Mouse (Mus musculus) liver, embryonic 13.5 days (tissue): ENCODE data around the gene Eif3a. TPM values are rescaled to one million over a fixed set of nuclear protein-coding genes. Genes with fewer than 3 reads are reported as not detected.

Experiments
- ATAC-seq: fragments of 200-750 bp; cut with Nextera tagmentation; 2 replicates; pipeline ENCODE4 v1.8.0; 2017; ENCODE audit warnings: low read depth, mild to moderate bottlenecking, moderate number of reproducible peaks, moderate library complexity
- DNase-seq: peaks from one replicate; pipeline ENCODE4 v3.0.0; 2022
- H3K27ac ChIP-seq: fragments of 300-500 bp; sonication (generic); 2 replicates; pipeline ENCODE4 v1.5.1; 2015; ENCODE audit warnings: moderate library complexity, mild to moderate bottlenecking, inconsistent platforms
- H3K27me3 ChIP-seq: fragments of 300-500 bp; sonication (generic); 2 replicates; pipeline ENCODE4 v1.6.1; 2015; ENCODE audit warnings: mild to moderate bottlenecking, inconsistent platforms
- H3K36me3 ChIP-seq: fragments of 300-500 bp; sonication (generic); 2 replicates; pipeline ENCODE4 v1.6.1; 2015; ENCODE audit warnings: mild to moderate bottlenecking, inconsistent platforms
- H3K4me1 ChIP-seq: fragments of 300-500 bp; sonication (generic); replicated peaks from 2 replicates; pipeline ENCODE4 v1.6.1; 2015; ENCODE audit warnings: inconsistent platforms
- H3K4me2 ChIP-seq: fragments of 300-500 bp; sonication (generic); 2 replicates; pipeline ENCODE4 v1.6.1; 2015; ENCODE audit warnings: inconsistent platforms, mild to moderate bottlenecking, moderate library complexity
- H3K4me3 ChIP-seq: fragments of 300-500 bp; sonication (generic); replicated peaks from 2 replicates; pipeline ENCODE4 v1.5.1; 2015; ENCODE audit warnings: mild to moderate bottlenecking, inconsistent platforms
- H3K9ac ChIP-seq: fragments of 300-500 bp; sonication (generic); 2 replicates; pipeline ENCODE4 v1.6.1; 2015; ENCODE audit warnings: mild to moderate bottlenecking, inconsistent platforms
- H3K9me3 ChIP-seq: fragments of 300-500 bp; sonication (generic); replicated peaks from 2 replicates; pipeline ENCODE4 v1.6.1; 2016; ENCODE audit warnings: inconsistent platforms
- WGBS: fragments of 180-500 bp; shearing (Covaris S2); methylation state at CpG from one replicate; pipeline ENCODE4 v1.1.7; 2015; ENCODE audit not compliant: insufficient replicate concordance; 5-methylcytosine and 5-hydroxymethylcytosine counted together
- polyA plus RNA-seq: library from polyadenylated mRNA; unstranded; fragments of >200 nt; fragmentation: Nextera tagmentation; extraction: Ambion mirVana; gene quantifications from 2 replicates; pipeline ENCODE4 v1.2.1, GENCODE M21; 2015

Eif3a gene
- polyA plus RNA-seq, result 109 and 129 TPM in 2 replicates

- no peaks in the 10 kb centered on the region for H3K27me3 ChIP-seq
- no peaks in the 10 kb centered on the region for H3K9me3 ChIP-seq
- H3K4me3 ChIP-seq, result peak within 1 kb of the TSS; percentile 100
- WGBS, result under 1% methylated on average over 57 of the region's 57 CpGs
- peaks cover 4% of the 10 kb centered on the region; the same call in 1 of the 2 replicates for H3K36me3 ChIP-seq
- H3K4me1 ChIP-seq, result peaks cover 49% of the 10 kb centered on the region
- ATAC-seq (peak; percentile 92), DNase-seq (peak; percentile 92)
- H3K27ac ChIP-seq, result peak within 1 kb of the TSS; percentile 99
- H3K9ac ChIP-seq, result peak within 1 kb of the TSS; percentile 100
- H3K4me2 ChIP-seq, result peak within 1 kb of the TSS; percentile 95
These were observed at the start of gene Eif3a for GRCm38 (mm10) chr19:60790551-60791161. Eif3a (minus strand) TSS chr19:60790658.

GRCm38 (mm10) chr19:60837747-60838146 is 47.3 kb upstream of the Eif3a start:
- H3K27me3 ChIP-seq, result no peaks in the 10 kb centered on the region
- H3K9ac ChIP-seq, result no peak overlapping the region
- WGBS, result 32% methylated on average over 1 of the region's 1 CpGs
- no peaks in the 10 kb centered on the region for H3K9me3 ChIP-seq
- no peak overlapping the region for H3K27ac ChIP-seq
- no peak overlapping the region for H3K4me2 ChIP-seq
- peaks cover 73% of the 10 kb centered on the region for H3K36me3 ChIP-seq
- peaks cover 8% of the 10 kb centered on the region for H3K4me1 ChIP-seq
- ATAC-seq (peak; percentile 78), DNase-seq (peak; percentile 69)
- no peak overlapping the region for H3K4me3 ChIP-seq

GRCm38 (mm10) chr19:60818677-60819076 is 28.2 kb upstream of the Eif3a start:
- no peak overlapping the region for H3K4me2 ChIP-seq
- H3K9ac ChIP-seq, result no peak overlapping the region
- no peaks in the 10 kb centered on the region for H3K9me3 ChIP-seq
- peaks cover 13% of the 10 kb centered on the region for H3K4me1 ChIP-seq
- H3K27ac ChIP-seq, result peak overlapping the region; percentile 29; the same call in 1 of the 2 replicates
- 56% methylated on average over 6 of the region's 6 CpGs for WGBS
- H3K36me3 ChIP-seq, result peaks cover 77% of the 10 kb centered on the region
- ATAC-seq, result no peak; the same call in 1 of the 2 replicates
- H3K4me3 ChIP-seq, result no peak overlapping the region
- no peaks in the 10 kb centered on the region for H3K27me3 ChIP-seq
- no peak for DNase-seq

- no peak overlapping the region for H3K9ac ChIP-seq
- H3K36me3 ChIP-seq, result peaks cover 34% of the 10 kb centered on the region
- DNase-seq (no peak), ATAC-seq (no peak)
- WGBS, result 90% methylated on average over 6 of the region's 6 CpGs
- no peaks in the 10 kb centered on the region for H3K9me3 ChIP-seq
- H3K4me1 ChIP-seq, result peaks cover 48% of the 10 kb centered on the region
- no peaks in the 10 kb centered on the region for H3K27me3 ChIP-seq
- H3K4me2 ChIP-seq, result 0 out of 2 replicates have a peak overlapping the region, but pooled peaks have one; percentile 73
- H3K4me3 ChIP-seq, result no peak overlapping the region
- no peak overlapping the region for H3K27ac ChIP-seq
These were observed 22.7 kb upstream of the Eif3a start for GRCm38 (mm10) chr19:60813133-60813532.

- peak overlapping the region; percentile 82 for H3K4me3 ChIP-seq
- H3K4me2 ChIP-seq, result peak overlapping the region; percentile 73
- ATAC-seq (no peak; the same call in 1 of the 2 replicates), DNase-seq (no peak)
- H3K27me3 ChIP-seq, result no peaks in the 10 kb centered on the region
- peaks cover 25% of the 10 kb centered on the region for H3K36me3 ChIP-seq
- WGBS, result 8% methylated on average over 10 of the region's 10 CpGs
- no peaks in the 10 kb centered on the region for H3K9me3 ChIP-seq
- peak overlapping the region; percentile 89 for H3K27ac ChIP-seq
- peak overlapping the region; percentile 90 for H3K9ac ChIP-seq
- peaks cover 50% of the 10 kb centered on the region for H3K4me1 ChIP-seq
These were observed 21.6 kb upstream of the Eif3a start for GRCm38 (mm10) chr19:60812036-60812389.

GRCm38 (mm10) chr19:60811098-60812035 is 20.9 kb upstream of the Eif3a start, which contains the start of gene Fam45a:
Fam45a (plus strand) TSS chr19:60811585.
- Histone ChIP-seq H3K9me3 (no peaks in the 10 kb centered on the region), H3K9ac (peak within 1 kb of the TSS; percentile 90), H3K4me3 (peak within 1 kb of the TSS; percentile 82), H3K36me3 (peaks cover 19% of the 10 kb centered on the region), H3K27ac (peak within 1 kb of the TSS; percentile 89), H3K4me2 (peak within 1 kb of the TSS; percentile 73), H3K4me1 (peaks cover 50% of the 10 kb centered on the region), H3K27me3 (no peaks in the 10 kb centered on the region)
- DNase-seq (peak; percentile 92), ATAC-seq (peak; percentile 99)
- WGBS, result 3% methylated on average over 45 of the region's 45 CpGs

- ATAC-seq (no peak), DNase-seq (peak; percentile 30)
- Histone ChIP-seq H3K4me2 (no peak overlapping the region), H3K9me3 (no peaks in the 10 kb centered on the region), H3K9ac (no peak overlapping the region), H3K27ac (peak overlapping the region; percentile 26; the same call in 1 of the 2 replicates), H3K4me3 (no peak overlapping the region), H3K27me3 (no peaks in the 10 kb centered on the region), H3K36me3 (peaks cover 6% of the 10 kb centered on the region), H3K4me1 (peaks cover 47% of the 10 kb centered on the region)
- WGBS, result 22% methylated on average over 2 of the region's 2 CpGs
These were observed 19.5 kb upstream of the Eif3a start for GRCm38 (mm10) chr19:60809927-60810326.

GRCm38 (mm10) chr19:60804903-60805302 is 14.4 kb upstream of the Eif3a start:
- 40% methylated on average over 2 of the region's 2 CpGs for WGBS
- Histone ChIP-seq H3K36me3 (no peaks in the 10 kb centered on the region), H3K9ac (no peak overlapping the region), H3K4me3 (no peak overlapping the region), H3K27ac (no peak overlapping the region), H3K4me2 (no peak overlapping the region), H3K27me3 (no peaks in the 10 kb centered on the region), H3K9me3 (no peaks in the 10 kb centered on the region), H3K4me1 (peaks cover 34% of the 10 kb centered on the region)
- no peak for ATAC-seq
- no peak for DNase-seq

GRCm38 (mm10) chr19:60799867-60800569 is 9.6 kb upstream of the Eif3a start:
- H3K9me3 ChIP-seq, result no peaks in the 10 kb centered on the region
- no peak overlapping the region for H3K4me3 ChIP-seq
- H3K9ac ChIP-seq, result peak overlapping the region; percentile 42; the same call in 1 of the 2 replicates
- H3K36me3 ChIP-seq, result no peaks in the 10 kb centered on the region
- peak; percentile 73 for DNase-seq
- peaks cover 53% of the 10 kb centered on the region for H3K4me1 ChIP-seq
- peak; percentile 91 for ATAC-seq
- H3K4me2 ChIP-seq, result peak overlapping the region; percentile 51
- WGBS, result 19% methylated on average over 7 of the region's 7 CpGs
- peak overlapping the region; percentile 87 for H3K27ac ChIP-seq
- H3K27me3 ChIP-seq, result no peaks in the 10 kb centered on the region

GRCm38 (mm10) chr19:60797415-60797814 is 7.0 kb upstream of the Eif3a start:
- Histone ChIP-seq H3K4me1 (peaks cover 55% of the 10 kb centered on the region), H3K27me3 (no peaks in the 10 kb centered on the region)
- ATAC-seq, result no peak

GRCm38 (mm10) chr19:60795244-60795643 is 4.8 kb upstream of the Eif3a start:
- H3K4me1 ChIP-seq, result peaks cover 47% of the 10 kb centered on the region
- H3K4me3 ChIP-seq, result no peak overlapping the region
- no peak overlapping the region for H3K4me2 ChIP-seq
- H3K27me3 ChIP-seq, result no peaks in the 10 kb centered on the region
- no peaks in the 10 kb centered on the region for H3K36me3 ChIP-seq
- 0 out of 2 replicates have a peak overlapping the region, but pooled peaks have one; percentile 26 for H3K9ac ChIP-seq
- WGBS, result 93% methylated on average over 2 of the region's 2 CpGs
- H3K27ac ChIP-seq, result peak overlapping the region; percentile 45
- ATAC-seq (no peak), DNase-seq (no peak)
- H3K9me3 ChIP-seq, result no peaks in the 10 kb centered on the region

More at GRCm38 (mm10) chr19:60797415-60797814, 7.0 kb upstream of the Eif3a start:
- Histone ChIP-seq H3K4me3 (no peak overlapping the region), H3K9ac (no peak overlapping the region), H3K36me3 (no peaks in the 10 kb centered on the region), H3K4me2 (no peak overlapping the region), H3K27ac (no peak overlapping the region), H3K9me3 (no peaks in the 10 kb centered on the region)
- WGBS, result 70% methylated on average over 2 of the region's 2 CpGs
- no peak for DNase-seq
